Mouse (Mus musculus) heart, adult 2 months (tissue): ENCODE data around the gene Cd276. TPM values are rescaled to one million over a fixed set of nuclear protein-coding genes. Genes with fewer than 3 reads are reported as not detected.

Source experiments
- DNase-seq, 2 experiments: peaks; one replicate each; pipeline ENCODE4 v3.0.0; 2021
- H3K27ac ChIP-seq: fragments of 200-600 bp; 2 replicates; pipeline ENCODE4 v1.8.1; 2022
- H3K27me3 ChIP-seq: fragments of 200-500 bp; 2 replicates; pipeline ENCODE4 v1.6.1; 2012; ENCODE audit warnings: mild to moderate bottlenecking, low read length, inconsistent platforms, mixed read lengths; ENCODE audit not compliant: control insufficient read depth, insufficient read depth
- H3K36me3 ChIP-seq: fragments of 200-500 bp; 2 replicates; pipeline ENCODE4 v1.6.1; 2012; ENCODE audit warnings: low read length, inconsistent platforms; ENCODE audit not compliant: control insufficient read depth, insufficient read depth
- H3K4me1 ChIP-seq: fragments of 200-500 bp; 2 replicates; pipeline ENCODE4 v1.6.1; 2011; ENCODE audit warnings: low read length; ENCODE audit not compliant: control insufficient read depth, insufficient read depth
- H3K4me3 ChIP-seq: fragments of 200-600 bp; 2 replicates; pipeline ENCODE4 v1.8.1; 2022
- H3K79me2 ChIP-seq: fragments of 200-500 bp; replicated peaks from 2 replicates; pipeline ENCODE4 v1.6.1; 2012; ENCODE audit warnings: mild to moderate bottlenecking, inconsistent platforms, low read length, moderate library complexity, mixed read lengths; ENCODE audit not compliant: control insufficient read depth, insufficient read depth
- H3K9ac ChIP-seq: fragments of 200-500 bp; 2 replicates; pipeline ENCODE4 v1.6.1; 2012; ENCODE audit warnings: low read depth, mild to moderate bottlenecking, control low read depth, inconsistent platforms, low read length, mixed read lengths
- CTCF ChIP-seq: fragments of 200-600 bp; IDR thresholded peaks from 2 replicates; pipeline ENCODE4 v1.8.1; 2022; ENCODE audit warnings: antibody characterized with exemption, mild to moderate bottlenecking, moderate library complexity
- EP300 ChIP-seq: fragments of 200-500 bp; IDR thresholded peaks from 2 replicates; pipeline ENCODE4 v1.6.1; 2011; ENCODE audit warnings: low read depth, low read length, control low read depth; ENCODE audit not compliant: insufficient read depth
- POLR2A ChIP-seq: fragments of 200-500 bp; IDR thresholded peaks from 2 replicates; pipeline ENCODE4 v1.6.1; 2011; ENCODE audit warnings: mild to moderate bottlenecking, low read depth, low read length, control low read depth; ENCODE audit not compliant: insufficient read depth
- WGBS: fragments of 180-500 bp; shearing (Covaris S2); methylation state at CpG from one replicate; pipeline ENCODE4 v1.1.7; 2018; 5-methylcytosine and 5-hydroxymethylcytosine counted together
- intact Hi-C: fragments of 180-260 bp; cut with DNase I; formaldehyde crosslinking; loops from one replicate; pipeline ENCODE4 v1.15.1; 2025
- polyA plus RNA-seq: library from polyadenylated mRNA; depleted of rRNA; stranded (reverse); fragments of >200 nt; gene quantifications from 2 replicates; pipeline ENCODE4 v1.2.3, GENCODE M21; 2012
- total RNA-seq, 2 experiments: library from RNA; stranded (reverse); gene quantifications; 2 replicates each; pipeline ENCODE4 v1.2.3; 2021

Cd276 gene
- total and polyA plus RNA-seq, 3 experiments, result 7.1 to 10.0 (median 8.5) TPM

DNA sequence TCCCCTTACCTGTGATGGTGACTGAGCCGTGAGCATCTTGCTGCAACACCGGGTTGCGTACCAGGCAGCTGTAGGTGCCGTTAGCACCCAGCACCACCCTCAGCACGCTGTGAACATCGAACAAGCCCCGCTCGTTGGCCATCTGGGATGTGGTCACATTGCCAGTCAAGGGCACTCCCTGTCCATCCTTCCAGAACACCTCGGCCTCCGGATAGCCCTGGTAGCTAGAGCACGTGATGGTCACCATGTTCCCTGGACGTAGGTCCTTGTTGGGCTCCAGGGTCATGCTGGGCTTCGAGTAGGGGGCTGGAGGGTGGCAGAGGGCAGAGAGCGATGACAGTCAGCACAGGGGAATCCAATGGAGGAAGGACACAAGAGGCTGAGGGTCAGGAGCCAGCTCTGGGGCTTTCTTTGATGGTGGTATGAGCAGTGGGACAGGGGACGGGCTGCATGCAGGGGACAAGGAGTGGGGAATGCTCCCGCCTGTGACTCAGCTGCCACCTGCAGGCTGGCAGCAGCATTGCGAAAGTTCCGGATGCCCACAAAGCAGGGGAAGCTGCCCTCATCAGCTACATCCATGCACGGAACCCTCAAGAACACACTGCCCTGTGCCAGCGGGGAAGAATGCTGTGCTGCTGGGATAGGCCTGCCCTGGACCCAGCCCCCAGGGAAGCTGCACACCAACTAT, 19.6 kb downstream of the Cd276 start:
- Histone ChIP-seq H3K79me2 (no peaks in the 10 kb centered on the region), H3K4me1 (no peaks in the 10 kb centered on the region), H3K36me3 (no peaks in the 10 kb centered on the region), H3K4me3 (no peak overlapping the region), H3K27ac (no peak overlapping the region), H3K9ac (no peak overlapping the region), H3K27me3 (no peaks in the 10 kb centered on the region)
- DNase-seq, result peak in 1 of 2 experiments; percentile 34
- TF ChIP-seq POLR2A (no peak), CTCF (peak; percentile 62)
- 83% methylated on average over 20 of the region's 20 CpGs for WGBS
- intact Hi-C loops, result loop anchor here (2.0 kb wide), 1 partner anchor 205 kb away; no protein-coding TSS in a partner anchor

DNA sequence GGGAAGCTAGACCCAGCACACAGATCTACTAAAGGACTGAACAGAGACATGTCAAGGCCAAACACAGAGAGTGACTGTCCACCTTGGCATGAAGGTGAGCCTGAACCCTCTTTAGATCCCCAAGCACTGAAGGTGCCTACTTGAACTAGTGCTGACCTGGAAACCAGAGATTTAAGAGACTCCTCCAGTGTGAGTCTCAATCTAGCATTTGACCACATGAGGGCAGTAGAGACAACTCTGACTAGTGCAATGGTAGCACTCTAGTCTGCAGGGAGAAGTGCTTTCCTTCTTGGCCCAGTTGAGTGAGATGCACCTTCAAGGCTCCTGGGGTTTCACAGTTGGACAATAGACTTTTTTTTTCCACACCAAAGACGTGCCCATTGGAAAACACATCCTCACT, 20.5 kb downstream of the Cd276 start:
- H3K27me3 ChIP-seq, result no peaks in the 10 kb centered on the region
- TF ChIP-seq CTCF, result peak; percentile 87
- TF ChIP-seq EP300, result no peak
- no peak overlapping the region for H3K4me3 ChIP-seq
- no peaks in the 10 kb centered on the region for H3K79me2 ChIP-seq
- no peak overlapping the region for H3K9ac ChIP-seq
- H3K36me3 ChIP-seq, result no peaks in the 10 kb centered on the region
- no peak overlapping the region for H3K27ac ChIP-seq
- peak in 1 of 2 experiments; percentile 24 for DNase-seq
- WGBS, result 36% methylated on average over 1 of the region's 1 CpGs
- intact Hi-C loops, result loop anchor here (2.0 to 5.0 kb wide), 2 partner anchors 204 to 993 kb away; no protein-coding TSS in a partner anchor
- H3K4me1 ChIP-seq, result no peaks in the 10 kb centered on the region

DNA sequence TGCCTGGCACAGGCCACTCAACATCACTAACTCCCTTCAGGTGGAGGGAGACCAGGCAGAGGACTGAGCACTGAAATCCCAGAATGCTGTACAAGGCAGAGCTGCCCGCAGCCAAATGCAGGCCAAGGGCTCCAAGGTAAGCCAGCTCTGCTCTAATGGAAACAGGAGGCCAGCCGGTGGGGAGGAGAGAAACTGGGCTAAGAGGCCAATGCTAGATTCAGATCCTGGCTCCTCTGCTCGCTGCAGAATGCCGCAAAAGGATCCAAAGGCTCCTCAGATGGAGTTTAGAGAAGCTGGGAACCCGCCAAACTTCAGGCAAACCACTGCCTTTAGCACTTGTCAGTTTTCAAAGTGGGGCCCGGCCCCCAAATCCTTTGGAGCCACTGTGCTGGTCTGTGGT, 21.9 kb downstream of the Cd276 start:
- intact Hi-C loops, result loop anchor here (5.0 kb wide), 1 partner anchor 994 kb away; no protein-coding TSS in a partner anchor
- no peaks in the 10 kb centered on the region for H3K27me3 ChIP-seq
- no peak for DNase-seq
- no peak overlapping the region for H3K4me3 ChIP-seq
- no peaks in the 10 kb centered on the region for H3K36me3 ChIP-seq
- H3K4me1 ChIP-seq, result no peaks in the 10 kb centered on the region
- TF ChIP-seq EP300, result no peak
- TF ChIP-seq POLR2A, result no peak
- TF ChIP-seq CTCF, result no peak
- 87% methylated on average over 6 of the region's 6 CpGs for WGBS
- no peaks in the 10 kb centered on the region for H3K79me2 ChIP-seq
- H3K27ac ChIP-seq, result no peak overlapping the region
- H3K9ac ChIP-seq, result no peak overlapping the region

DNA sequence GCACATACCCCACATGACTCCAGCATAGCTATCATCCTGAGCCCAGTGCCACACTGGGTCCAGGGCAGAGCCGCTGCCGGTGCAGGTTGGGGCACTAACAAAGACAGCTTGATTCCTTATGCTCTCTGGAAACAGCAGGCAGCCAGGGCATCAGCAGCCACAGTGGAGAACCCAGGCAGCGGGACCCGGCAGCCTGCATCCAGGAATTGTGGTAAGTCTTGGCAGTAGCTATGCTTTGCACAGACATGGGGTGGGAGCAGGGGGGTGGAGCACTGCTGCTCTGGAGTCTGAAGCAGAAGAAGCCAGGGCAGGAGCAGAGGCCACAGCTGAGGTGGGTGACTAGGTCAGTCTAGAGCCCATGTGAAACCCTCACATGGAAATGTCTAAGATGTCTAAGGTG, 23.0 kb downstream of the Cd276 start:
- WGBS, result 70% methylated on average over 4 of the region's 4 CpGs
- intact Hi-C loops, result loop anchor here (5.0 kb wide), 1 partner anchor 995 kb away; no protein-coding TSS in a partner anchor

DNA sequence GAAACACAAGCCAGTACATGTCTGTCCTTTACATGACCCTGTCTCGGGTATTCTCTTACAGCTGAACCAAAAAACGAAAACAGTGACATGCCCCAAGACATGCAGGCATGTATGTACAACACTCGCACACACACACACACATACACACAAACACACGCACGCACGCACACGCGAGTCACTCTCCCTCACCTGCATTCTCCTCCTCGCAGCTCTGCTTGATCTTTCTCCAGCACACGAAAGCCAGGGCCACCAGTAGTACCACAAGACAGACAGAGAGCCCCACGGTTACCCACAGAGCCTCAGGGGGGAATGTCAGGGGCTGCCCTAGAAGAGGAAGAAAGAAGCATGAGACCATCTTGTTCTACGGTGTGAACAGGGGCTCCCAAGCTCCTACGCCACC, 24.8 kb downstream of the Cd276 start:
- no peaks in the 10 kb centered on the region for H3K79me2 ChIP-seq
- TF ChIP-seq CTCF, result no peak
- TF ChIP-seq POLR2A, result no peak
- TF ChIP-seq EP300, result no peak
- intact Hi-C loops, result loop anchor here (5.0 kb wide), 1 partner anchor 997 kb away; no protein-coding TSS in a partner anchor
- H3K27ac ChIP-seq, result no peak overlapping the region
- H3K4me3 ChIP-seq, result no peak overlapping the region
- no peaks in the 10 kb centered on the region for H3K4me1 ChIP-seq
- no peaks in the 10 kb centered on the region for H3K36me3 ChIP-seq
- no peaks in the 10 kb centered on the region for H3K27me3 ChIP-seq
- DNase-seq, result no peak
- WGBS, result 94% methylated on average over 13 of the region's 13 CpGs
- H3K9ac ChIP-seq, result no peak overlapping the region

More for the DNA sequence above, 23.0 kb downstream of the Cd276 start:
- Histone ChIP-seq H3K9ac (no peak overlapping the region), H3K36me3 (no peaks in the 10 kb centered on the region), H3K27ac (no peak overlapping the region), H3K4me3 (no peak overlapping the region), H3K27me3 (no peaks in the 10 kb centered on the region), H3K4me1 (no peaks in the 10 kb centered on the region), H3K79me2 (no peaks in the 10 kb centered on the region)
- TF ChIP-seq POLR2A (no peak), EP300 (no peak), CTCF (no peak)
- DNase-seq, result no peak

DNA sequence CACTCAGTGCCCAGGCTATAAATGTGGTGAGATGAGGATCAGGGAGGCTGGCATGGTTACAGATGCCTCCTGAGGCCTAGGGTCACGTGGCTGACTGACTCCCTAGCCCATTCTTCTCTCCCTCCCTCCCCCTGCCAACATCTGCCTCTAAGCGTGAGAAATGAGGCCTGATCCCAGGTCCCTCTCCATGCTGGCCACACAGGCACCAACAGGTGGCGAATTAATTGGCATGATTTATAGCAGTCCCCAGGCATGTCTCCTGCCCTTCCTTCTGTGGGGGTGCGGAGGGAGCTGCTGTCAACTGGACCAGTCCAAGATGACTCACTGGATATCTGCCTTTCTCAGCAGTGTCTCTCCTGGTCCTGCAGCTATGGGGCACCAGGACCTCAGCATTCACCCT, 27.4 kb downstream of the Cd276 start:
- H3K4me1 ChIP-seq, result no peaks in the 10 kb centered on the region
- H3K79me2 ChIP-seq, result no peaks in the 10 kb centered on the region
- no peak overlapping the region for H3K27ac ChIP-seq
- DNase-seq, result no peak
- TF ChIP-seq CTCF (no peak), EP300 (no peak), POLR2A (no peak)
- WGBS, result 80% methylated on average over 4 of the region's 4 CpGs
- H3K4me3 ChIP-seq, result no peak overlapping the region
- no peaks in the 10 kb centered on the region for H3K36me3 ChIP-seq
- intact Hi-C loops, result no loop called here
- no peaks in the 10 kb centered on the region for H3K27me3 ChIP-seq
- H3K9ac ChIP-seq, result no peak overlapping the region
